Mouse (Mus musculus): ENCODE measurements around the gene Ralgapb. TPM values are rescaled to one million over a fixed set of nuclear protein-coding genes. Genes with fewer than 3 reads are reported as not detected.

Ralgapb gene
- polyA plus RNA-seq, 1 experiment from 2014 or later = 28.0 TPM

DNA sequence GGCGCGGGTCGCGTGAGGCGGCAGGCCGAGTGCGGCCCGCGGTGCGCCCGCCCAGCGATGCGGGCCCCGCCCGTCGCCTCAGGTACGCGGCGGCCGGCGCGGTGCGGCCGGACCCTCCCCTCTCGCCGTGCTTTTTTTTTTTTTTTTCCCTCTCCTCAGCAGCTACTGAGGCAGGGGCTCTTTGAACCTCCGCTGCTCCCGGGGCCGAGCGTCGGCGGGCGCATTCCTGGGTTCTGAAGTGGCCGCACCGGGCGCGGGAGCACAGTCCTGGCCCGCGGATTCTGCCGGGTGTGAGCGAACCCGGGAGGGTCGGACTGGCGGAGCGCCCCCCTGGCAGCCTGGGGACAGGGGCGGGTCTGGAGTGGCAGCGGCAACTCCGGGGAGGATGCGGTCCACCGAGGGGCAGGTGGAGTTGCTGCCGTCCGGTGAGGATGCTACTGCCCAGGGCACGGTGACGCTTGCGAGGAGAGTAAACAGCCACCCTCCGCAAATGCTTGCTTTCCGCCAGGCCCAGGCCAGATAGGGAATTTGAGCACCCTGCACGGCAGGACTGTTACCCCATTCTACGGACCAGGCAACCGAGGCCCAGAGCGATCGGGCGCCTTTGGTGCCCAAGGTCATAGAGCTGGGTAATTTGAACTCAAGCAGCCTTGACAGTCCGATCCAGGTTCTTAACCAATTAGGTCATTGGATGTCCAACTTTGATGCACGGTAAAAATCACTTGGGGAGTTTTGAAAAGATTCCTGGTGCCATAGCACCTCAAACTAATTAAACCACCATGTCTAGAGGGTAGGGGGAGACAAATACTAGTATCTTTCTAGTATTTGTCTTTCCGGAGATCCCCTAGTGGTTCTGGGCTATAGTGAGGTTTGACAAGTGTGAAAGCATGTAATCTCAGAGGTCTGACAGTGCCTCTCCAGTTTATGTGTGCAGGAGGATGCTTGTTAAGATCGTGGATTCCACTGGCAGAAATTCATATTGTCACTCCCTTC is 670 bp downstream of the Ralgapb start:
- Histone ChIP-seq H3K27ac (peak overlapping the region; percentile 91), H3K4me2 (peak overlapping the region; percentile 90), H3K4me1 (peaks cover 28% of the 10 kb centered on the region), H3K9me3 (no peaks in the 10 kb centered on the region), H3K27me3 (replicated peaks) (no peaks in the 10 kb centered on the region), H3K36me3 (replicated peaks) (no peaks in the 10 kb centered on the region), H3K4me3 (peak overlapping the region; percentile 84), H3K9ac (peak overlapping the region; percentile 86)
- WGBS = 1% methylated on average over 59 of the region's 67 CpGs
- peak; percentile 61 for ATAC-seq (replicated peaks)

DNA sequence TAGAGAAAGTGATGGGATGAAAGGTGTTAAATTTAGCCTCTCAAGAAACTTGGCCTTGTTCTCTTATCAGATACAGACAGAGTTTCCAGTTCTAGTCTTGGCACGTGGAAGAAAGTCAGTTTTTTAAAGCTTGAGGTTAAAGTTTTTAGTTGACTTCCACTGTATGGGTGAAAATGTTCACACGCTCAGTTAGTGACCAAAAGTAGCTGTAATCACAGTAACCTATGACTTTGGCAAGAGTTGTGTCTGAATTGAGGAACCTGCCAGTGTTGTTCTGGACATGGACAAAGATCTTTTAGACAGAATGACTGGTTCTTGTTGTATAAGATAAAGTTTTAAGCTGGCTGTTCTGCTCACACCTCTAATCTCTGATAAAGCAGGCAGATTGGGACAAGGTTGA is 3.6 kb downstream of the Ralgapb start:
- 93% methylated on average over 2 of the region's 2 CpGs for WGBS
- Histone ChIP-seq H3K36me3 (replicated peaks) (no peaks in the 10 kb centered on the region), H3K9me3 (no peaks in the 10 kb centered on the region)

GRCm38 (mm10) chr2:158415826-158416225 is 6.2 kb downstream of the Ralgapb start:
- no peak for ATAC-seq (replicated peaks)
- Histone ChIP-seq H3K4me2 (no peak overlapping the region), H3K27ac (no peak overlapping the region), H3K9me3 (no peaks in the 10 kb centered on the region), H3K9ac (no peak overlapping the region), H3K4me1 (peaks cover 19% of the 10 kb centered on the region), H3K4me3 (no peak overlapping the region), H3K36me3 (replicated peaks) (no peaks in the 10 kb centered on the region), H3K27me3 (replicated peaks) (no peaks in the 10 kb centered on the region)
- 90% methylated on average over 1 of the region's 1 CpGs for WGBS

More for the DNA sequence above, 3.6 kb downstream of the Ralgapb start:
- Histone ChIP-seq H3K27me3 (replicated peaks) (no peaks in the 10 kb centered on the region), H3K9ac (no peak overlapping the region), H3K4me1 (peaks cover 28% of the 10 kb centered on the region), H3K4me3 (no peak overlapping the region), H3K27ac (no peak overlapping the region), H3K4me2 (no peak overlapping the region)
- no peak for ATAC-seq (replicated peaks)

DNA sequence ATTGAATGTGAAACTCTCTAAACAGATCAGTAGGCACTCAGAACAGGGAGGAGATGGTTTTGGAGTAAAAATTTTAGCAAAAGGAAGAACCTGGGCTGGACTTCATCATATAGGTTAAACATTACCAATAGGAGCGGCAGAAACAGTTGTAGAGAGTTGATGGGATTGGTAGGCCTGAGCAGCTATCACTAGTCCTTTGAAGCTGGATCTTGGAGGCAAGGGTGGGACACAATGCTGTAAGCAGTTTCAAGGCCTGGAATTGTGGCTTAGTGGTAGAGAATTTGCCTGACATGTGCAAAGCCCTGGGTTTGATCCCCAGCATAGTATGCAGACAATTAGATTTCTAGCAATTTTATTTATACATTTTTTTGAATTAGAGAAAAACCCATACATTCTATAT is 9.0 kb downstream of the Ralgapb start:
- Histone ChIP-seq H3K9ac (no peak overlapping the region), H3K27me3 (replicated peaks) (no peaks in the 10 kb centered on the region), H3K27ac (no peak overlapping the region), H3K9me3 (no peaks in the 10 kb centered on the region), H3K4me3 (no peak overlapping the region), H3K36me3 (replicated peaks) (no peaks in the 10 kb centered on the region), H3K4me1 (no peaks in the 10 kb centered on the region), H3K4me2 (no peak overlapping the region)
- ATAC-seq (replicated peaks) = no peak
- 93% methylated on average over 1 of the region's 1 CpGs for WGBS

- WGBS = 92% methylated on average over 1 of the region's 1 CpGs
- H3K36me3 ChIP-seq (replicated peaks) = peaks cover 33% of the 10 kb centered on the region; the same call in 1 of the 2 replicates
Observed at GRCm38 (mm10) chr2:158445814-158446213, 36.2 kb downstream of the Ralgapb start.

GRCm38 (mm10) chr2:158449845-158450244 is 40.2 kb downstream of the Ralgapb start:
- no peak overlapping the region for H3K9ac ChIP-seq
- ATAC-seq (replicated peaks) = no peak
- H3K4me3 ChIP-seq = no peak overlapping the region
- no peaks in the 10 kb centered on the region for H3K9me3 ChIP-seq
- H3K4me1 ChIP-seq = no peaks in the 10 kb centered on the region
- H3K36me3 ChIP-seq (replicated peaks) = peaks cover 28% of the 10 kb centered on the region; the same call in 1 of the 2 replicates
- H3K27me3 ChIP-seq (replicated peaks) = no peaks in the 10 kb centered on the region
- 68% methylated on average over 7 of the region's 7 CpGs for WGBS
- H3K4me2 ChIP-seq = no peak overlapping the region
- H3K27ac ChIP-seq = no peak overlapping the region

More at GRCm38 (mm10) chr2:158445814-158446213, 36.2 kb downstream of the Ralgapb start:
- no peak for ATAC-seq (replicated peaks)
- Histone ChIP-seq H3K27ac (no peak overlapping the region), H3K9me3 (no peaks in the 10 kb centered on the region), H3K9ac (no peak overlapping the region), H3K4me1 (no peaks in the 10 kb centered on the region), H3K4me3 (no peak overlapping the region), H3K27me3 (replicated peaks) (no peaks in the 10 kb centered on the region), H3K4me2 (no peak overlapping the region)

GRCm38 (mm10) chr2:158456451-158456850 is 46.8 kb downstream of the Ralgapb start:
- ATAC-seq (replicated peaks) = no peak
- no peaks in the 10 kb centered on the region for H3K4me1 ChIP-seq
- H3K27ac ChIP-seq = no peak overlapping the region
- no peak overlapping the region for H3K4me3 ChIP-seq
- H3K27me3 ChIP-seq (replicated peaks) = no peaks in the 10 kb centered on the region
- no peak overlapping the region for H3K9ac ChIP-seq
- peaks cover 37% of the 10 kb centered on the region; the same call in 1 of the 2 replicates for H3K36me3 ChIP-seq (replicated peaks)
- 91% methylated on average over 4 of the region's 4 CpGs for WGBS
- no peak overlapping the region for H3K4me2 ChIP-seq
- H3K9me3 ChIP-seq = no peaks in the 10 kb centered on the region

DNA sequence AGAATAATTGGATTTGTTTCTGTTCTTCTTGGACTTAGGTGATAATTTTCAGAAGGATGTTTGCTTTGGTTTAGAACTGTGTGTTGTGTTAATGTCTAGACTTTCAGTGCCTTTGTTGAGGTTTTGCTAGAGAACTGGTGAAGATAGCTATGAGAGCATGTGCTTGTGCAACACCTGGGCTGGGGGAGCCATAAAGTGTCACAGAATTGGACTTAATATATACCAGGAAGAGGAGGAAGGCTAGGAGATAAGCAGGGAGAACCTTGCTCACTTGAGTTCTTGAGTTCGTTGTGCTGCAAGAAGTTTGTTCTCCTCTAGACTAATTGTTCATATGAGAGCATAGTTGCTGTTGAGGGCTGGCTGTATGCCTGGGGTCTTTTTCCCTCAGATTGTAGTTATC is 48.0 kb downstream of the Ralgapb start:
- Histone ChIP-seq H3K4me3 (no peak overlapping the region), H3K4me1 (no peaks in the 10 kb centered on the region), H3K4me2 (no peak overlapping the region), H3K27me3 (replicated peaks) (no peaks in the 10 kb centered on the region), H3K9ac (no peak overlapping the region), H3K9me3 (no peaks in the 10 kb centered on the region), H3K27ac (no peak overlapping the region), H3K36me3 (replicated peaks) (peaks cover 38% of the 10 kb centered on the region; the same call in 1 of the 2 replicates)
- no peak for ATAC-seq (replicated peaks)
- 81% methylated on average over 1 of the region's 1 CpGs for WGBS

DNA sequence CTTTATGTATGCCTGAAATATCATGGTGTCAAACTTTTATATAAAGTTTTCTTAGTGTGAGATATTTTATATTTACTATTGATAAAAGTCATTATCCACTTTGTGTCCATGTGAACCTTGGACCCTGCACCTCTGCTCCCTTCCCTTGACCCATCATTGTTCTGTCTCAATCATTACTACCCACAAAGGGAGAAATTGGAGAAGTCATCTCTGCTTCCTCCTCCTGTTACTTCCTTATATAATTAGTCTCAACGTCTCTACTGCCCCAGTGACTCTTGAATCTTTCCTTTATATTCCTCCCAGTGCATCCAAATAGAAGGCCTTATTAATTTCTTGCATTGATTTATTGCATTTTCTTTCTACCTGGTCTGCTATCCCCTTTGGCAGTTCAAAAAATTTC is 52.8 kb downstream of the Ralgapb start:
- peaks cover 46% of the 10 kb centered on the region; the same call in 1 of the 2 replicates for H3K36me3 ChIP-seq (replicated peaks)
- no peaks in the 10 kb centered on the region for H3K27me3 ChIP-seq (replicated peaks)
- H3K27ac ChIP-seq = no peak overlapping the region
- WGBS = 95% methylated on average over 1 of the region's 1 CpGs
- no peaks in the 10 kb centered on the region for H3K4me1 ChIP-seq
- no peak for ATAC-seq (replicated peaks)
- no peak overlapping the region for H3K4me2 ChIP-seq
- no peak overlapping the region for H3K4me3 ChIP-seq
- no peak overlapping the region for H3K9ac ChIP-seq
- no peaks in the 10 kb centered on the region for H3K9me3 ChIP-seq

DNA sequence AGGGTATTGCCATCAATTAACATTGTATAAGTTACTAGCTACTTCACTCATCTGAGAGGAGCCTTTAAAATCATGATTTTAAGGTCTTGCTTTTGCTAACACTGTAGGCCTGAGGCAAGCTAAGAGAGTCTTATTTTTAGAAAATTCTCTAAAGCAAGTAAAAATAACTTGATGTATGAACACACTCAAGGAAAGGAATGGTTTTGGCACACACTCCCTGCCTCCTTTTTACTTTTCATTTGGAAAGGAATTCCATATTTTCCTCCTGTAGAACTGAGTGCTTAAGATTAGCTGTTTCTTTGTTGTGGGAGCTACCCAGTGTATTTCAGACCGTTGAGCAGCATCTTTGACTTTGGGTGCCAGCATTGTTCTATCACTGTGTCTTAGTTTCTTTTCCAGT is 64.5 kb downstream of the Ralgapb start:
- ATAC-seq (replicated peaks) = no peak
- Histone ChIP-seq H3K9me3 (no peaks in the 10 kb centered on the region), H3K9ac (no peak overlapping the region), H3K4me2 (no peak overlapping the region), H3K4me3 (no peak overlapping the region), H3K27me3 (replicated peaks) (no peaks in the 10 kb centered on the region), H3K27ac (no peak overlapping the region), H3K36me3 (replicated peaks) (peaks cover 37% of the 10 kb centered on the region), H3K4me1 (no peaks in the 10 kb centered on the region)
- WGBS = 97% methylated on average over 1 of the region's 1 CpGs

DNA sequence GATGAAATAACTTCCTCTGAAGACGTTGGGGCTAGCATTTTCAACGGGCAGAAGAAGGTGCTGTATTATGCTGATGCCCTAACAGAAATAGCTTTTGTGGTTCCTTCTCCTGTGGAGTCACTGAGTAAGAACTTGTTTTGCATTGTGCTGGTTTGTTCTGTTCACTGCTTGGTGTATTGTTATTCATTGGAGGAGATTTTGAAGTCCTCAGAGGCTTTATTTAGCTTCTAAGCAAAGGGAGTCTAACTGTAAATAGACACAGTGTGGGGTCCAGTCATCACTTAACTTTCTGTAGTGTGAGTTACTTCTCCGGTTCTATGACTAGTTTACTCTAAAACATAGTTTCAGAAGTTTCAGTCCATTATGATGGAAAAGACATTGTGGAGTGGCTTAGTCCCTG is 68.0 kb downstream of the Ralgapb start:
- Histone ChIP-seq H3K27me3 (replicated peaks) (no peaks in the 10 kb centered on the region), H3K36me3 (replicated peaks) (peaks cover 47% of the 10 kb centered on the region), H3K4me2 (no peak overlapping the region), H3K4me3 (no peak overlapping the region), H3K9ac (no peak overlapping the region), H3K4me1 (no peaks in the 10 kb centered on the region), H3K27ac (no peak overlapping the region), H3K9me3 (no peaks in the 10 kb centered on the region)
- ATAC-seq (replicated peaks) = no peak
- WGBS = 78% methylated on average over 3 of the region's 3 CpGs

GRCm38 (mm10) chr2:158498457-158498856 is 88.8 kb downstream of the Ralgapb start:
- H3K9ac ChIP-seq = no peak overlapping the region
- no peak for ATAC-seq (replicated peaks)

More at GRCm38 (mm10) chr2:158498457-158498856, 88.8 kb downstream of the Ralgapb start:
- H3K36me3 ChIP-seq (replicated peaks) = peaks cover 16% of the 10 kb centered on the region
- no peaks in the 10 kb centered on the region for H3K27me3 ChIP-seq (replicated peaks)
- H3K9me3 ChIP-seq = no peaks in the 10 kb centered on the region
- no peak overlapping the region for H3K4me2 ChIP-seq
- H3K27ac ChIP-seq = no peak overlapping the region
- 90% methylated on average over 5 of the region's 5 CpGs for WGBS
- H3K4me1 ChIP-seq = no peaks in the 10 kb centered on the region
- no peak overlapping the region for H3K4me3 ChIP-seq
